Mouse (Mus musculus) E14TG2a.4 (cell line): ENCODE data around the gene Ass1.
A peak's percentile ranks its signal among the peaks of the same experiment; 100 is the strongest.

Source experiments
- H3K27me3 ChIP-seq: 2 replicates; pipeline ENCODE4 v1.6.1; 2014; ENCODE audit warnings: low read length, control low read depth; ENCODE audit not compliant: insufficient read depth
- H3K36me3 ChIP-seq: 2 replicates; pipeline ENCODE4 v1.6.1; 2014; ENCODE audit warnings: low read length, control low read depth; ENCODE audit not compliant: insufficient read depth
- H3K4me1 ChIP-seq: replicated peaks from 2 replicates; pipeline ENCODE4 v1.6.1; 2014; ENCODE audit warnings: low read depth, low read length, control low read depth
- H3K4me3 ChIP-seq: replicated peaks from 2 replicates; pipeline ENCODE4 v1.5.1; 2014; ENCODE audit warnings: mild to moderate bottlenecking, low read length
- H3K9me3 ChIP-seq: 2 replicates; pipeline ENCODE4 v1.6.1; 2014; ENCODE audit warnings: low read length, control low read depth
- CTCF ChIP-seq: conservative IDR thresholded peaks from 2 replicates; pipeline ENCODE4 v1.5.1; 2014; ENCODE audit warnings: low read length
- NANOG ChIP-seq: IDR thresholded peaks from 2 replicates; pipeline ENCODE4 v1.6.1; 2014; ENCODE audit warnings: borderline replicate concordance, low read length, mixed read lengths
- POU5F1 ChIP-seq: IDR thresholded peaks from 2 replicates; pipeline ENCODE4 v1.6.1; 2014; ENCODE audit warnings: low read length, borderline replicate concordance

Gene Ass1

DNA sequence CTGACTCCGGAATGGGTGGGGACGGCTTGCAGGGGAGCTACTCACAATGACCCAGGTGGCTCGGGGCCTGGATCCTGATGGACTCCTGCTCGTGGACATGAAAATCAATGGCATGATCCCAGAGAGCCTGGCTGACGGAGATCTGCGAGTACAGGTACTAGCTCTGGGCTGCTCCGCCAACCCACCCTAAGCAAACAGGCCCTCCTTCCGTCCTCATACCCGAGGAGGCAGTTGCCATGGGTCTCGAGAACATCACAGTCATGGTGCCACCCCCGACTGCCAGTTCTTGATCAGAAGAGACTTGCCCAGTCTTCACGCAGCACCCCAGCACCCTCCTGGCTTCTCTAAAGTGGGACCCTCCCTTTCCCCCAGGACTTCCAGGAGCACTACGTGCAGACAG lies 17.0 kb upstream of the Ass1 start:
- H3K36me3 ChIP-seq, result peaks cover 5% of the 10 kb centered on the region
- TF ChIP-seq POU5F1, result no peak
- TF ChIP-seq CTCF, result no peak
- no peak for TF ChIP-seq NANOG
- peak overlapping the region; percentile 68 for H3K4me3 ChIP-seq
- H3K9me3 ChIP-seq, result no peaks in the 10 kb centered on the region
- H3K27me3 ChIP-seq, result peaks cover 24% of the 10 kb centered on the region
- H3K4me1 ChIP-seq, result peaks cover 71% of the 10 kb centered on the region

DNA sequence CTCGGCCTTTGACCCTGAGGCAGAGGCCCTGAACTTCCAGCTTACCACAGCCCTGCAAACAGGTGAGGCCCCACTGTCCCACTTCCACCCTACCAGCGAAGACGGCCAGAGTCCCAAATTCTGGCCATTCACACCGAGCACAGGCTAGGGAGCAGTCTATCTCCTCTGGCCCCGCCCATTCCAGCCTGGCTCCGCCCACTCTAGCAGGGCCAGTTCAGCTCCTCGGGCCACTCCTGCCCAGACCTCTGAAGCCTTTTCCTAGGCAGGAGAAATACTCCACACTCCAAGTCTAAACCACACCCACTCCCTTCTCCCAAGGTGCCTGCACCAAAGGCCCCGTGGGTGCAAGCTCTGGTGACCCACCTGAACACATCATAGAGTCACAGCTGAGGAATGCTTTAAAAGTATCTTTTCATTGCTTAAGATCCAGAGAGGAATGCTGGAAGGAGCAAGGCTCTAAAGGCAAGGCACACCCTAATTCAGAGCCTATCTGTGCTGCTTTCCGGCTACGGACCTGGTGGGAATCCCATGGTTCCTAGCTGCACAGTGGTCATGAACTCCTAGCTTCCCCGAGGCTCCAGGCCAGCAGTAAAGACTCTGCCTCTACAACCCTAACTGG lies 16.3 kb upstream of the Ass1 start:
- Histone ChIP-seq H3K4me3 (peak overlapping the region; percentile 68), H3K27me3 (peaks cover 30% of the 10 kb centered on the region), H3K9me3 (no peaks in the 10 kb centered on the region), H3K36me3 (peaks cover 5% of the 10 kb centered on the region), H3K4me1 (peaks cover 78% of the 10 kb centered on the region)
- TF ChIP-seq POU5F1 (no peak), NANOG (no peak), CTCF (no peak)

DNA sequence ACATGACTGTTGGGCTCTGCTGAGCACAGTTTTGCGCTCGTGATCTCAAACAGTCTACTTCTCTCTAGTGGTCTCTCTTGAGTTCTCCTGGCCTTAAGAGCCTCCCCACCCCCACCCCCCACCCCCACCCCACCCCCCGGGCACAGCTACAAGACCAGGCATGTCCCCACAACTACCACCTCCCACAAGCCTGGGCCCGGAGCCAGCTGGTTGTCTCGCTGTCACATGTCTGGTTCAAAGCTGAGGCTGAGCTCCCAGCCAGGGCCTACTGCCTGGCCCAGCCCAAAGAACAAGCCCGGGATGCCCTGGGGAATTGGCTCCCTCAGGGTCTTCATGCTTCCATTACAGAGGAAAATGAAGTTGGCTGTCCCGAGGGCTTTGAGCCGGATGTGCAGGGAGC lies 15.7 kb upstream of the Ass1 start:
- no peaks in the 10 kb centered on the region for H3K9me3 ChIP-seq
- H3K4me1 ChIP-seq, result peaks cover 83% of the 10 kb centered on the region
- peak overlapping the region; percentile 73 for H3K4me3 ChIP-seq
- TF ChIP-seq NANOG (no peak), CTCF (no peak), POU5F1 (no peak)
- H3K27me3 ChIP-seq, result peaks cover 36% of the 10 kb centered on the region
- H3K36me3 ChIP-seq, result peaks cover 5% of the 10 kb centered on the region

DNA sequence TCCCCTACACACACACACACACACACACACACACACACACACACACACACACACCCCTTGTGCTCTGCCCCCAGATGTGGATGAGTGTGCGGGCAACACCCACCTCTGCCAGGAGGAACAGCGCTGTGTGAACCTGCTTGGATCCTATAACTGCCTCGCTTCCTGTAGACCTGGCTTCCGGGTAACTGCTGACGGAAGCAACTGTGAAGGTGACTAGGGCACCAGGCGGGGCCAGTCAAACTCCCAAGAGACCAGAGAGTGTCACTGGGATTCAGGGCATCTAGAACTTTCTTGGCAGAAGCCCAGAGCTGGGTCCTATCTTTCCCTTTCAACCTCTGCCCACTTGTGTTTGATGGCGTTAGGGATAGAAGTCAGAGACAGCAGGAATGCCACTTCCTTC lies 14.6 kb upstream of the Ass1 start:
- Histone ChIP-seq H3K27me3 (peaks cover 46% of the 10 kb centered on the region), H3K4me3 (peak overlapping the region; percentile 73), H3K4me1 (peaks cover 90% of the 10 kb centered on the region), H3K9me3 (no peaks in the 10 kb centered on the region), H3K36me3 (peaks cover 5% of the 10 kb centered on the region)
- TF ChIP-seq NANOG (no peak), POU5F1 (no peak), CTCF (no peak)

DNA sequence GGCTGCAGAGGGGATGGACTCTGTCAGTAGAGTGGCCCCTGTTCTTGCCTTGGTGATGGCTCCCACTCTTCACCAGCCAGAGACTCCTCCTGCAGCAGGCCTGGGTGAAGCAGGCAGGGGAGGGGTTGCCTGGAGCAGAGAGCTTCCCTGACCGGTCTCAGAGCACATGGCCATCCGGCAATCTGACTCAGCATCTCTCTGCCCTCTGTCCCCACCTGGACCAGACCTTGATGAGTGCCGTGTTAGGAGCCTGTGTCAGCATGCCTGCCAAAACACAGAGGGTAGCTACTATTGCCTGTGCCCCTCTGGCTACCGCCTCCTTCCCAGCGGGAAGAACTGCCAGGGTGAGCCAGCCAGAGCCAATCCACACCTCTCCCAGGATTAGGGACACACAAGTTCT lies 11.5 kb upstream of the Ass1 start:
- Histone ChIP-seq H3K36me3 (peaks cover 5% of the 10 kb centered on the region), H3K27me3 (peaks cover 62% of the 10 kb centered on the region), H3K4me1 (peaks cover 74% of the 10 kb centered on the region), H3K4me3 (peak overlapping the region; percentile 35; the same call in 1 of the 2 replicates), H3K9me3 (no peaks in the 10 kb centered on the region)
- no peak for TF ChIP-seq POU5F1
- no peak for TF ChIP-seq NANOG
- TF ChIP-seq CTCF, result no peak

DNA sequence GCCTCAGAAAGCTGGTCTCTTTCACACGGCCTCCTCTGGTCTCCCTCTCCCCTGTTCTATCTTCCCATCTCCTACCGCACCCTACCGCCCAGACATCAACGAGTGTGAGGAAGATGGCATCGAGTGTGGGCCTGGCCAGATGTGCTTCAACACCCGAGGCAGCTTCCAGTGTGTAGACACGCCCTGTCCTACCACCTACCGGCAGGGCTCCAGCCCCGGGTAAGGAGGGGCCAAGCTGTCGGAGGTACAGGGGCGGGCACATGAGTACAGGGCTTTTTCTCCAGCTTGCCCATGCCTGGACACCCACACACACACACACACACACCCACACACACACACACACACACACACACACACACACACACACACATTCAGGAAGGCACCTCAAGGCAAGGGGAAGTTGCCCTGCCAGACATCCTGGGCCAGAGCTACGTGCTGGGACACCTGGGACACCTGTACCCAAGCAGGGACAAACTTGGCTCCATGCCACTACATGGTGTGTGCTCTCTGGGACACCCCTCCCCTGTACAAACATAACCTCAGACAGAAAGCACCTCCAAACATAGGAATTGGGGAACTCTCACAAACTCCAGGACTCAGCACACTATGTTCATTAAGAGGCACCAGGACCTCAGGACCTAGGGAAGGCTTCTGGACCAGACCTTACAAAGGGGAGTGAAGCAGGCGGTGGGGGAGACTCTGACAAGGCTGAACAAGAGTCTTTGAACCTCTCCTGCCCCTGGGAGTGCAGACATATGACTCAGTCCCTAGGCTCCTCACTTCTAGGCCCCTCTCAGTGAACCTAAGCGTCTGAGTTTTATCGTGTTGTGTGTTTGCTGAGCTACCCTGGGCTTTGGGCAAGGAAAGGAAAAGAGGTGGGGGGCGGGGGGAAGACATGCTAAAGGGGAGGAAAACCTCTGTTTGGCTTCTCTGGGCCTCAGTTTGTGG lies 10.7 kb upstream of the Ass1 start:
- H3K9me3 ChIP-seq, result no peaks in the 10 kb centered on the region
- H3K27me3 ChIP-seq, result peaks cover 70% of the 10 kb centered on the region
- H3K36me3 ChIP-seq, result peaks cover 5% of the 10 kb centered on the region
- H3K4me1 ChIP-seq, result peaks cover 70% of the 10 kb centered on the region
- no peak for TF ChIP-seq POU5F1
- no peak for TF ChIP-seq NANOG
- no peak for TF ChIP-seq CTCF
- H3K4me3 ChIP-seq, result peak overlapping the region; percentile 76

DNA sequence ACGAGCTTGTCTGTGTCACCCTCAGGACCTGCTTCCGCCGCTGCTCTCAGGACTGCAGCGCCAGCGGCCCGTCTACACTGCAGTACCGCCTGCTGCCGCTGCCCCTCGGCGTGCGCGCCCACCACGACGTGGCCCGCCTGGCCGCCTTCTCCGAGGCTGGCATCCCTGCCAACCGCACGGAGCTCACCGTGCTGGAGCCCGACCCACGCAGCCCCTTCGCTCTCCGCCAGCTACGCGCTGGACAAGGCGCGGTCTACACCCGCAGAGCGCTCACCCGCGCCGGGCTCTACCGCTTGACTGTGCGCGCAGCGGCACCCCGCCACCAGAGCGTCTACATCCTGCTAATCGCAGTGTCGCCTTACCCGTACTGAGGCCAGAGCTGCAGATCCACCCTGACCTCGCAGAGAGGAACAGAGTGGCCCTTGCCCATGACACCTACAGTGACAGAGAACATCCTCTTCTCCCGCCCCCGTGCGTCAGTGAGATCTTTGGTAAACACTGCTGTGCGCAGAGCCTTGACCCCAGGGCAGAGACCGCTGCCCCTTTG lies 9.9 kb upstream of the Ass1 start:
- Histone ChIP-seq H3K4me1 (peaks cover 66% of the 10 kb centered on the region), H3K27me3 (peaks cover 78% of the 10 kb centered on the region), H3K4me3 (peak overlapping the region; percentile 76), H3K36me3 (peaks cover 5% of the 10 kb centered on the region), H3K9me3 (no peaks in the 10 kb centered on the region)
- TF ChIP-seq NANOG (no peak), POU5F1 (no peak), CTCF (no peak)

DNA sequence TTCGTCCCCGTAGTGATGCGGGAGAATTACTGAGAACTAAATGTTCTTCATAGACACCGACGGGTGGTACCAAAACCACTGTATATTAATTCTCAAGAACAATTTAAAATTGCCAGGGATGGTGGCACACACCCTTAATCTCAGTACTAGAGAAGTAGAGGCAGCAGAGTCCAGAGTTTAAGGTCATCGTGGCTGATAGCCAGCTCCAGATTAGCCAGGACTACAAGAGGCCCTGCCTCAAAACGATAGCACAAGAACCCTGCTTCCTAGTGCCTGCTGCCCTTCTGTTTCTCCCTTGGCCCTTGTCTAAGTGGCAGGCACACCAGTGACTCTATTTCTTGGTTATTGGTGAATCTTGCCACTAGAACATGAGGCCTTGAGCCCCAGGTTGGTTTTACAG lies 9.1 kb upstream of the Ass1 start:
- no peak overlapping the region for H3K4me3 ChIP-seq
- peaks cover 5% of the 10 kb centered on the region for H3K36me3 ChIP-seq
- peaks cover 80% of the 10 kb centered on the region for H3K27me3 ChIP-seq
- TF ChIP-seq POU5F1 (no peak), CTCF (no peak), NANOG (no peak)
- H3K4me1 ChIP-seq, result peaks cover 58% of the 10 kb centered on the region
- H3K9me3 ChIP-seq, result no peaks in the 10 kb centered on the region
